Mouse (Mus musculus): ENCODE measurements at regions not wholly inside any gene's neighbourhood (a gene's known extent, or its start where the extent isn't known, plus 50 kb on each side); places are given as distances from the start of the nearest gene placed in this dataset.

GRCm38 (mm10) chr7:73094059-73094458 lies 281.2 kb upstream of the Rgma start:
- TF ChIP-seq MAX (IDR thresholded peaks at IDR 0.05) (no peak), CTCF (IDR thresholded peaks at IDR 0.05; ENCODE audit: control insufficient read depth, insufficient read depth, insufficient read length) (no peak), MYOG (IDR thresholded peaks at IDR 0.05; ENCODE audit: control insufficient read depth, extremely low read depth, insufficient read length) (no peak), FOSL1 (IDR thresholded peaks at IDR 0.05; ENCODE audit: insufficient read depth, low read length, poor library complexity, severe bottlenecking) (no peak), CEBPB (IDR thresholded peaks at IDR 0.05; ENCODE audit: low read depth) (no peak)
